Mouse (Mus musculus) heart, postnatal 0 days (tissue): ENCODE results near the gene Atox1. TPM values are rescaled to one million over a fixed set of nuclear protein-coding genes. Genes with fewer than 3 reads are reported as not detected.

Source experiments
- ATAC-seq: fragments of 200-750 bp; cut with Nextera tagmentation; 2 replicates; pipeline ENCODE4 v1.8.0; 2017; ENCODE audit warnings: low read depth, moderate number of reproducible peaks, moderate library complexity; ENCODE audit not compliant: insufficient read depth
- DNase-seq: peaks from one replicate; pipeline ENCODE4 v3.0.0-alpha.2; 2016; ENCODE audit warnings: low spot score
- H3K27ac ChIP-seq: fragments of 300-500 bp; sonication (generic); 2 replicates; pipeline ENCODE4 v1.5.1; 2014; ENCODE audit warnings: low read depth, mild to moderate bottlenecking
- H3K27me3 ChIP-seq: fragments of 300-500 bp; sonication (generic); 2 replicates; pipeline ENCODE4 v1.6.1; 2014; ENCODE audit warnings: low read length, mixed read lengths; ENCODE audit not compliant: control insufficient read depth, insufficient read depth
- H3K36me3 ChIP-seq: fragments of 300-500 bp; sonication (generic); replicated peaks from 2 replicates; pipeline ENCODE4 v1.6.1; 2014; ENCODE audit warnings: low read length, mixed read lengths; ENCODE audit not compliant: control insufficient read depth, insufficient read depth
- H3K4me1 ChIP-seq: fragments of 300-500 bp; sonication (generic); 2 replicates; pipeline ENCODE4 v1.6.1; 2014; ENCODE audit warnings: antibody characterized with exemption; ENCODE audit not compliant: control insufficient read depth, insufficient read depth
- H3K4me2 ChIP-seq: fragments of 300-500 bp; sonication (generic); 2 replicates; pipeline ENCODE4 v1.6.1; 2014; ENCODE audit warnings: low read depth, mild to moderate bottlenecking, low read length, moderate library complexity
- H3K4me3 ChIP-seq: fragments of 300-500 bp; sonication (generic); 2 replicates; pipeline ENCODE4 v1.5.1; 2014; ENCODE audit warnings: low read depth, low read length
- H3K9ac ChIP-seq: fragments of 300-500 bp; sonication (generic); replicated peaks from 2 replicates; pipeline ENCODE4 v1.6.1; 2014; ENCODE audit warnings: low read depth, low read length, mixed read lengths
- H3K9me3 ChIP-seq: fragments of 300-500 bp; sonication (generic); replicated peaks from 2 replicates; pipeline ENCODE4 v1.6.1; 2016; ENCODE audit warnings: low read length; ENCODE audit not compliant: control insufficient read depth
- CTCF ChIP-seq: IDR thresholded peaks from 2 replicates; pipeline ENCODE4 v1.5.1; 2016; ENCODE audit warnings: antibody characterized with exemption, control low read depth, low read depth
- EP300 ChIP-seq: IDR thresholded peaks from 2 replicates; pipeline ENCODE4 v1.6.1; 2016; ENCODE audit warnings: antibody characterized with exemption, low read depth
- WGBS: fragments of 180-500 bp; shearing (Covaris S2); extraction: QIAGEN DNeasy Blood & Tissue Kit; methylation state at CpG from one replicate; pipeline ENCODE4 v1.1.7; 2014; 5-methylcytosine and 5-hydroxymethylcytosine counted together
- polyA plus RNA-seq: library from polyadenylated mRNA; unstranded; fragments of >200 nt; fragmentation: Nextera tagmentation; extraction: Ambion mirVana; gene quantifications from 2 replicates; pipeline ENCODE4 v1.2.1, GENCODE M21; 2015
- total RNA-seq: library from RNA; depleted of rRNA; stranded (reverse); fragments of >200 nt; gene quantifications from 2 replicates; pipeline ENCODE4 v1.2.3, GENCODE M21; 2014; ENCODE audit warnings: low replicate concordance

The Atox1 gene
- total and polyA plus RNA-seq, 2 experiments from 2014 or later = 262 to 346 TPM

- TF ChIP-seq EP300 (no peak), CTCF (no peak)
- 83% methylated on average over 6 of the region's 6 CpGs for WGBS
- H3K36me3 ChIP-seq = peaks cover 92% of the 10 kb centered on the region
- no peak overlapping the region for H3K9ac ChIP-seq
- H3K27me3 ChIP-seq = no peaks in the 10 kb centered on the region
- ATAC-seq (no peak), DNase-seq (no peak)
- H3K9me3 ChIP-seq = no peaks in the 10 kb centered on the region
- H3K4me1 ChIP-seq = no peaks in the 10 kb centered on the region
- H3K4me2 ChIP-seq = no peak overlapping the region
- H3K4me3 ChIP-seq = no peak overlapping the region
- no peak overlapping the region for H3K27ac ChIP-seq
Measured at GRCm38 (mm10) chr11:55496158-55496557, 35.1 kb upstream of the Atox1 start.

- TF ChIP-seq EP300 (no peak), CTCF (no peak)
- DNase-seq (no peak), ATAC-seq (no peak)
- no peak overlapping the region for H3K4me3 ChIP-seq
- H3K4me1 ChIP-seq = no peaks in the 10 kb centered on the region; the same call in 1 of the 2 replicates
- H3K9me3 ChIP-seq = no peaks in the 10 kb centered on the region
- no peaks in the 10 kb centered on the region for H3K27me3 ChIP-seq
- H3K9ac ChIP-seq = no peak overlapping the region
- WGBS = 96% methylated on average over 7 of the region's 7 CpGs
- H3K4me2 ChIP-seq = no peak overlapping the region
- peaks cover 50% of the 10 kb centered on the region for H3K36me3 ChIP-seq
- no peak overlapping the region for H3K27ac ChIP-seq
Measured at GRCm38 (mm10) chr11:55485443-55485842, 24.4 kb upstream of the Atox1 start.

- TF ChIP-seq EP300 = no peak
- TF ChIP-seq CTCF = no peak
- H3K27ac ChIP-seq = no peak overlapping the region
- H3K27me3 ChIP-seq = no peaks in the 10 kb centered on the region
- peaks cover 23% of the 10 kb centered on the region for H3K4me1 ChIP-seq
- no peak overlapping the region for H3K9ac ChIP-seq
- no peak overlapping the region for H3K4me3 ChIP-seq
- ATAC-seq (no peak), DNase-seq (no peak)
- H3K9me3 ChIP-seq = no peaks in the 10 kb centered on the region
- H3K36me3 ChIP-seq = 0 out of 2 replicates have a peak, but pooled peaks cover 3% of the 10 kb centered on the region
- H3K4me2 ChIP-seq = no peak overlapping the region
- 39% methylated on average over 3 of the region's 3 CpGs for WGBS
Measured at GRCm38 (mm10) chr11:55473219-55473618, 12.2 kb upstream of the Atox1 start.

GRCm38 (mm10) chr11:55471467-55471866, 10.4 kb upstream of the Atox1 start:
- DNase-seq = no peak
- no peak overlapping the region for H3K27ac ChIP-seq
- peak overlapping the region; percentile 82 for H3K4me2 ChIP-seq
- peak overlapping the region; percentile 78; the same call in 1 of the 2 replicates for H3K9ac ChIP-seq
- TF ChIP-seq CTCF = no peak
- no peak for TF ChIP-seq EP300
- H3K4me1 ChIP-seq = peaks cover 27% of the 10 kb centered on the region
- H3K36me3 ChIP-seq = 0 out of 2 replicates have a peak, but pooled peaks cover 3% of the 10 kb centered on the region
- no peaks in the 10 kb centered on the region for H3K27me3 ChIP-seq
- no peaks in the 10 kb centered on the region for H3K9me3 ChIP-seq
- ATAC-seq = no peak
- H3K4me3 ChIP-seq = peak overlapping the region; percentile 65
- WGBS = 84% methylated on average over 7 of the region's 7 CpGs

GRCm38 (mm10) chr11:55470761-55471160, 9.7 kb upstream of the Atox1 start:
- Histone ChIP-seq H3K27ac (0 out of 2 replicates have a peak overlapping the region, but pooled peaks have one; percentile 16), H3K27me3 (no peaks in the 10 kb centered on the region), H3K4me1 (peaks cover 27% of the 10 kb centered on the region), H3K36me3 (0 out of 2 replicates have a peak, but pooled peaks cover 3% of the 10 kb centered on the region), H3K4me3 (peak overlapping the region; percentile 65), H3K9me3 (no peaks in the 10 kb centered on the region), H3K4me2 (peak overlapping the region; percentile 82), H3K9ac (peak overlapping the region; percentile 78)
- 10% methylated on average over 8 of the region's 8 CpGs for WGBS
- peak; percentile 30 for DNase-seq
- no peak for ATAC-seq
- TF ChIP-seq CTCF (no peak), EP300 (no peak)
